Mouse (Mus musculus) kidney, embryonic 16.5 days (tissue): ENCODE measurements around the gene Scn11a. TPM values are rescaled to one million over a fixed set of nuclear protein-coding genes. Genes with fewer than 3 reads are reported as not detected.

Experiments
- ATAC-seq: fragments of 200-750 bp; cut with Nextera tagmentation; 2 replicates; pipeline ENCODE4 v1.8.0; 2017; ENCODE audit warnings: moderate TSS enrichment; ENCODE audit not compliant: low FRiP score, low TSS enrichment
- H3K27ac ChIP-seq: fragments of 300-500 bp; sonication (generic); 2 replicates; pipeline ENCODE4 v1.5.1; 2014; ENCODE audit warnings: low read length
- H3K27me3 ChIP-seq: fragments of 300-500 bp; sonication (generic); 2 replicates; pipeline ENCODE4 v1.6.1; 2014; ENCODE audit warnings: low read length, control low read depth, mixed read lengths; ENCODE audit not compliant: insufficient read depth
- H3K36me3 ChIP-seq: fragments of 300-500 bp; sonication (generic); 2 replicates; pipeline ENCODE4 v1.6.1; 2014; ENCODE audit warnings: low read length, control low read depth, mixed read lengths; ENCODE audit not compliant: insufficient read depth
- H3K4me1 ChIP-seq: fragments of 300-500 bp; sonication (generic); 2 replicates; pipeline ENCODE4 v1.6.1; 2014; ENCODE audit warnings: low read length, control low read depth, mixed read lengths; ENCODE audit not compliant: insufficient read depth
- H3K4me2 ChIP-seq: fragments of 300-500 bp; sonication (generic); replicated peaks from 2 replicates; pipeline ENCODE4 v1.6.1; 2014; ENCODE audit warnings: low read depth, low read length
- H3K4me3 ChIP-seq: fragments of 300-500 bp; sonication (generic); 2 replicates; pipeline ENCODE4 v1.5.1; 2014; ENCODE audit warnings: mild to moderate bottlenecking, low read length
- H3K9ac ChIP-seq: fragments of 300-500 bp; sonication (generic); replicated peaks from 2 replicates; pipeline ENCODE4 v1.6.1; 2014; ENCODE audit warnings: low read length
- H3K9me3 ChIP-seq: fragments of 300-500 bp; sonication (generic); 2 replicates; pipeline ENCODE4 v1.6.1; 2016; ENCODE audit warnings: low read length, control low read depth
- WGBS: fragments of 180-500 bp; shearing (Covaris S2); extraction: QIAGEN DNeasy Blood & Tissue Kit; methylation state at CpG from one replicate; pipeline ENCODE4 v1.1.7; 2014; 5-methylcytosine and 5-hydroxymethylcytosine counted together
- polyA plus RNA-seq: library from polyadenylated mRNA; unstranded; fragments of >200 nt; fragmentation: Nextera tagmentation; extraction: Ambion mirVana; gene quantifications from 2 replicates; pipeline ENCODE4 v1.2.1, GENCODE M21; 2015

The Scn11a gene
- polyA plus RNA-seq, 1 experiment from 2014 or later = 0.09 TPM

DNA sequence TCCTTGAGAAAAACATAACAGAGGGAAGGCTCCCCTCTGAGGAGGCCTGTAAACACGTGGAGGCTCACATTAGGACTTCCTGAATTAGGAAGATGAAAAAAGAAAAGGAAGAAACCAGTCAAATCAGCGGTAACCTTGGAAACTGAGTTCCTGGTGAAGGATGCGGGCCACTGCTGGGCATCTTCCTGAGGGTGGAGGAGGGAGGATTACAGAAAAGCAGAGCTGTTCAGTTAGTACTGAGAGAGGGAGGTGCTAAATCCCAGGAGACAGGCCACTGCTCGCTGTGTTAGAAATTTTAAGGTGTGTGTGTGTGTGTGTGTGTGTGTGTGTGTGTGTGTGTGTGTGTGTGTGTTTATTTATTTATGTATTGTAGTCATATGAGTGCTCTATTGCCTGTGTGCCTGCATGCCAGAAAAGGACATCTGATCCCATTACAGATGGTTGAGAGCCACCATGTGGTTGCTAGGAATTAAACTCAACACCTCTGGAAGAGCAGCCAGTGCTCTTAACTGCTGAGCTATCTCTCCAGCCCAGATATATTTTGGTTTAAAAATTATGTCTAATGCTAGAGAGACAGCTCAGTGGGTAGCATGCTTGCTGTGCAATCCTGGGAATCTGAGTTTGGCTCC lies 17.4 kb upstream of the Scn11a start:
- no peak overlapping the region for H3K27ac ChIP-seq
- ATAC-seq = no peak
- H3K9me3 ChIP-seq = no peaks in the 10 kb centered on the region
- no peaks in the 10 kb centered on the region for H3K36me3 ChIP-seq
- WGBS = 32% methylated on average over 4 of the region's 4 CpGs
- H3K27me3 ChIP-seq = 0 out of 2 replicates have a peak, but pooled peaks cover 3% of the 10 kb centered on the region
- no peak overlapping the region for H3K4me2 ChIP-seq
- no peak overlapping the region for H3K4me3 ChIP-seq
- H3K4me1 ChIP-seq = 0 out of 2 replicates have a peak, but pooled peaks cover 7% of the 10 kb centered on the region
- no peak overlapping the region for H3K9ac ChIP-seq

DNA sequence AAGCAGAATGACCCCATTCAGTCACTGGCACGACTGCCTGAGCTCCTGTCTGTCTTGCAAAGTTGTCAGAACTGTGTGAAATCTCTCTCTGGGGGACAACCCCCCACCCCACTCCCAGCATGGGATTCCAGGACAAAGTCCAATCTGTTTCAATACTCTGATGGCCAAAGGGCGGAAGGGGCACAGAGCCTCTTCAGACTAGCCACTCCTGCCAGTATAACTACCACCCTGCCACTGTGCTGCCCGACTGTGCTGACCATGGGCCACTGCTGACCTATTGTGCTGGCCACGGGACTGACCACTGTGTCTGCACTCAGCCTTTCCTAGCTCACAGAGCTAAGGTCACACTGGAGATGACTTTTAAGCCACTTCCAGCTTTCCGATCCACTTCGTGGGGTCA lies 16.8 kb upstream of the Scn11a start:
- H3K9ac ChIP-seq = no peak overlapping the region
- no peak overlapping the region for H3K4me3 ChIP-seq
- H3K9me3 ChIP-seq = no peaks in the 10 kb centered on the region
- H3K4me1 ChIP-seq = 0 out of 2 replicates have a peak, but pooled peaks cover 7% of the 10 kb centered on the region
- H3K36me3 ChIP-seq = no peaks in the 10 kb centered on the region
- 35% methylated on average over 6 of the region's 6 CpGs for WGBS
- 0 out of 2 replicates have a peak, but pooled peaks have one; percentile 23 for ATAC-seq
- H3K27ac ChIP-seq = no peak overlapping the region
- no peak overlapping the region for H3K4me2 ChIP-seq
- H3K27me3 ChIP-seq = 0 out of 2 replicates have a peak, but pooled peaks cover 3% of the 10 kb centered on the region

GRCm38 (mm10) chr9:119841159-119841558 lies 15.9 kb upstream of the Scn11a start:
- H3K27me3 ChIP-seq = 0 out of 2 replicates have a peak, but pooled peaks cover 3% of the 10 kb centered on the region
- H3K4me3 ChIP-seq = no peak overlapping the region
- no peak for ATAC-seq
- no peaks in the 10 kb centered on the region for H3K36me3 ChIP-seq
- H3K27ac ChIP-seq = no peak overlapping the region
- 0 out of 2 replicates have a peak, but pooled peaks cover 7% of the 10 kb centered on the region for H3K4me1 ChIP-seq
- H3K9me3 ChIP-seq = no peaks in the 10 kb centered on the region
- H3K9ac ChIP-seq = no peak overlapping the region
- no peak overlapping the region for H3K4me2 ChIP-seq
- 75% methylated on average over 6 of the region's 6 CpGs for WGBS

- WGBS = 26% methylated on average over 9 of the region's 9 CpGs
- Histone ChIP-seq H3K36me3 (no peaks in the 10 kb centered on the region), H3K4me2 (no peak overlapping the region), H3K9ac (no peak overlapping the region), H3K9me3 (no peaks in the 10 kb centered on the region), H3K4me1 (0 out of 2 replicates have a peak, but pooled peaks cover 8% of the 10 kb centered on the region), H3K27me3 (0 out of 2 replicates have a peak, but pooled peaks cover 3% of the 10 kb centered on the region), H3K27ac (peak overlapping the region; percentile 31), H3K4me3 (no peak overlapping the region)
- ATAC-seq = peak; percentile 65; the same call in 1 of the 2 replicates
Observed at GRCm38 (mm10) chr9:119835581-119836125, 10.4 kb upstream of the Scn11a start.

- H3K27ac ChIP-seq = no peak overlapping the region
- no peak overlapping the region for H3K4me2 ChIP-seq
- no peaks in the 10 kb centered on the region for H3K36me3 ChIP-seq
- ATAC-seq = no peak
- 0 out of 2 replicates have a peak, but pooled peaks cover 6% of the 10 kb centered on the region for H3K4me1 ChIP-seq
- H3K9ac ChIP-seq = no peak overlapping the region
- no peaks in the 10 kb centered on the region for H3K27me3 ChIP-seq
- no peak overlapping the region for H3K4me3 ChIP-seq
- 88% methylated on average over 2 of the region's 2 CpGs for WGBS
- H3K9me3 ChIP-seq = no peaks in the 10 kb centered on the region
Observed at GRCm38 (mm10) chr9:119831001-119831400, 5.7 kb upstream of the Scn11a start.

GRCm38 (mm10) chr9:119823722-119824121 lies 1.5 kb downstream of the Scn11a start:
- Histone ChIP-seq H3K4me2 (no peak overlapping the region), H3K4me3 (no peak overlapping the region), H3K27ac (no peak overlapping the region), H3K9me3 (no peaks in the 10 kb centered on the region), H3K27me3 (no peaks in the 10 kb centered on the region), H3K4me1 (no peaks in the 10 kb centered on the region), H3K36me3 (no peaks in the 10 kb centered on the region), H3K9ac (no peak overlapping the region)
- ATAC-seq = no peak
- WGBS = 57% methylated on average over 9 of the region's 9 CpGs

DNA sequence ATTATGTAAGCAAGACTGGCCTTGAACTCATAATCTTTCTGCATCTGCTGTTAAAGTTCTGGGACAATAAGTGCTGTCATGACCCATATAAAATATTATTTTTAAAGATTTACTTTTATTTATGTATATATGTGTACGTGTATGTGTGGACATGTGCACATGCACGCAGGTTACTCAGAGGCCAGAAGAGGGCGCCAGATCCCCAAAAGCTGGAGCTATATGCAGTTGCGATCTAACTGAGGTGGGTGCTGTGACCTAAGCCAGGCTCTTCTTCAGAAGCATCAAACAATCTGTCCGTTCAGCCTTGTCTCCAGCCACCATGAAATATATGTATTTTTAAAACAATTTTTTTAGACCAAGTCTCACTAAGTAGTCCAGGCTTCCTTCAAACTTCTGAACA lies 11.6 kb downstream of the Scn11a start:
- ATAC-seq = no peak
- H3K4me2 ChIP-seq = no peak overlapping the region
- no peak overlapping the region for H3K4me3 ChIP-seq
- H3K27ac ChIP-seq = no peak overlapping the region
- H3K9ac ChIP-seq = no peak overlapping the region
- no peaks in the 10 kb centered on the region for H3K36me3 ChIP-seq
- no peaks in the 10 kb centered on the region for H3K27me3 ChIP-seq
- H3K4me1 ChIP-seq = no peaks in the 10 kb centered on the region
- 94% methylated on average over 5 of the region's 5 CpGs for WGBS
- peaks cover 4% of the 10 kb centered on the region; the same call in 1 of the 2 replicates for H3K9me3 ChIP-seq

GRCm38 (mm10) chr9:119806491-119806890 lies 18.8 kb downstream of the Scn11a start:
- Histone ChIP-seq H3K9ac (no peak overlapping the region), H3K27me3 (no peaks in the 10 kb centered on the region), H3K27ac (no peak overlapping the region), H3K4me3 (no peak overlapping the region), H3K4me2 (no peak overlapping the region), H3K36me3 (no peaks in the 10 kb centered on the region), H3K4me1 (peaks cover under 1% of the 10 kb centered on the region; the same call in 1 of the 2 replicates), H3K9me3 (no peaks in the 10 kb centered on the region)
- ATAC-seq = no peak
- WGBS = 81% methylated on average over 2 of the region's 2 CpGs

- no peak overlapping the region for H3K4me2 ChIP-seq
- no peaks in the 10 kb centered on the region for H3K36me3 ChIP-seq
- no peak overlapping the region for H3K4me3 ChIP-seq
- peaks cover 5% of the 10 kb centered on the region; the same call in 1 of the 2 replicates for H3K4me1 ChIP-seq
- no peaks in the 10 kb centered on the region for H3K27me3 ChIP-seq
- no peak overlapping the region for H3K9ac ChIP-seq
- no peak for ATAC-seq
- 85% methylated on average over 11 of the region's 11 CpGs for WGBS
- H3K9me3 ChIP-seq = no peaks in the 10 kb centered on the region
- no peak overlapping the region for H3K27ac ChIP-seq
Observed at GRCm38 (mm10) chr9:119804501-119804847, 20.8 kb downstream of the Scn11a start.

DNA sequence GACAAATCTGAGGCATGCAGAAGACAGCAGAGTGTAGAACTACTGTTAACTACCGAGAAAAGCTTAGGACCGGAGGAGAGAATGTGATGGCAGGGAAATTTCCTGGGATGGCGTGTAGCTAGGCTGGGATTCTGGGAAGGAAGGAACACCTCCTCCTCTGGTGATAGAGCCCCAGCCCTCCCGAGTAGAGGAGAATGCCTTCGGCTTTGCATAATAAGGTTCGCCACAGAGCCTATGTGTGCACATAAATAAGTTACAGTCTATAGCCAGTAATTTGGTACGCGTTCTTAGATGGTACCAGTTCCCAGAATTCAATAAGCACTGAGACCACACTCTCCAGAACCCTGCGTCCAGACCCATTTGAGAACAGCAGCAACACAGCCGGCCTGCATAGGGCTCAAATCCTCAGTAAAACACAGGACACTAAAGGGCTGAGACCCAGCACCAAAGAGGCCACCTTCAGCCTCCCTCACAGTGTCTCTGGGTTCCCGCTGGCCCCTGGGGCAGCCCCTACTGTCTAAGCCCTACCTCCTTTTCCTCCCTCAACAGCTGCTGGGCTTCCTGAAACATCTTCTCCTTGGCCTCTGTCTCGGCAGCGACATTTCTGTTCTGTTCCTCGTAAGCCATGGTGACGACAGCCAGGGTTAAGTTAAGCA lies 21.3 kb downstream of the Scn11a start:
- no peaks in the 10 kb centered on the region for H3K36me3 ChIP-seq
- WGBS = 65% methylated on average over 15 of the region's 15 CpGs
- no peak overlapping the region for H3K27ac ChIP-seq
- H3K9me3 ChIP-seq = no peaks in the 10 kb centered on the region
- H3K9ac ChIP-seq = no peak overlapping the region
- H3K27me3 ChIP-seq = no peaks in the 10 kb centered on the region
- H3K4me3 ChIP-seq = no peak overlapping the region
- H3K4me2 ChIP-seq = no peak overlapping the region
- peaks cover 5% of the 10 kb centered on the region; the same call in 1 of the 2 replicates for H3K4me1 ChIP-seq
- ATAC-seq = no peak
